Mouse (Mus musculus): ENCODE results near the gene Tesk1.

Gene Tesk1

DNA sequence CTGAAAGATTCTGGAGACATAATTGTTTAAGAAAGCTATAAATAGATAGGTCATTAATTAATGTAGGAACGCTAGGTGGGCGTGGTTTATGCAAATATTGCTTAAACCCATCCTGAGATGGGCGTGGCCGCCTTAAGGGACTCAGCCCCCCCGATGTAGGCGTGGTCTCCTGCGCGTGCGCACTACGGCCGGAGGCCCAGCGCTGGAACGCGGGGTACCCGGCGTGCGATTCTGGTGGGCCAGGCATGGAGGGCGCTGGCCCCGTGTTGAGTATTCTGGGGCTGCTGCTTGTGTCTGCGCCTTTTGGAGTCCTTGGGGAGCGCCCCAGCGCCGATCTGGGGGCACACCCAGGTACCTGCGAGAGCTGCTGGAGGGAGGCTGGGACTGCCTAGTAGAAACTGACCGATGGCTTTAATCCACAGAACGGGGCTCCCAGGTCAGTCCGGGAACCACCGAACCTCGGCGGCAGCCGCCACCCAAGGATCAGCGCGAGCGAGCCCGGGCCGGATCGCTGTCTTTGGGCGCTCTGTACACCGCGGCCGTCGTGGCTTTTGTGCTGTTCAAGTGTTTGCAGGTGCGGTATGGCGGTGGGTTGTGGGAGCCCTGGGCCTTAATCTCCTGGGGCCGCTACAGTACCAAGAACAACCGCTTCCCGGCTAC lies 51.6 kb downstream of the Tesk1 start:
- DNase-seq, result peak; percentile 97 to 98

- DNase-seq, result peak in 1 of 2 experiments; percentile 35
Measured at GRCm38 (mm10) chr4:43493846-43494240, 52.1 kb downstream of the Tesk1 start.

DNA sequence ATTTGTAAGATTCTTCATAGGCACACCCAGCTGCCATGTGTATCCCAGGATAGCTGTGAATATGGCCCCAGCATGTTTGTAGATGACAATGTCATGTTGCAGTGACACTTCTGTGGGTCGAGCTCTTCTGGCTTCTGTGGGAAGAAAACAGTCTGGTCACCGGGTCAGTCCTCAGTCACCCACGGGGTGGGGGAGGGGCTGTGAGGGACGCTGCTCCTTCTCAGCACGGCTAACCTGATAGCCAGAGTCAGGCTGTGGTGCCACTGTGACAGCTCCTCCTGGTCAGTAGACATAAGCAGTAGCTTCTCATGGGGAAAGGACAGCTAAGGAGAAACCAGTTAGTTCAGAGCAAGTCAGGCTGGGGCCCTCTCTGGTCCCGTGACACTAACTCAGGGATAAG lies 54.8 kb downstream of the Tesk1 start:
- DNase-seq, result peak in 1 of 2 experiments; percentile 48

GRCm38 (mm10) chr4:43497405-43497804 lies 55.7 kb downstream of the Tesk1 start:
- DNase-seq, result peak; percentile 61 to 80

All from kidney, postnatal 25 days (tissue).